Mouse (Mus musculus): Measurements from ENCODE around the gene Nsg2. TPM values are rescaled to one million over a fixed set of nuclear protein-coding genes. Genes with fewer than 3 reads are reported as not detected.
"Not testable (repeated sequence)": the region's sequence is repeated elsewhere in the genome, so short reads cannot be mapped to it uniquely, and the experiment has no call there.

The Nsg2 gene
- polyA plus RNA-seq, 1 experiment from 2014 or later = 185 TPM

DNA sequence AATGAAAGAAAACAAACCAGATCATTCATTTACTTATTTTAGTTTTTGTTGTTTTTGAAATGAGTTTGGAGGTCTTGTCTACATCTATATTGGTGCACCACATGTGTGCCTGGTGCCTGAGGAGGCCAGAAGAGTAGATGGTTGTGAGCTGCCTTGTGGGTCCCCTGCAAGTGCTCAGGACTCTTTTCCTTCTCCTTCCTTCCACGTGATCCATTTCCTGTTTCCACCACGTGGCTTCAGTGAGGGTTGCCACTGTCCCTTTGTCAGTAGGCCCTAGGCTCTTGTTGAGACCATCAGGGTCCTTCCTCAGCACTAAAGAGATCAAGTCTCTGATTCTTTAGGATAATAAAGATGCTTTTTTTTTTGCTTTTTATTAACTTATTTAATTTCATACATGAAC, 15.5 kb upstream of the Nsg2 start:
- Histone ChIP-seq H3K9ac (no peak overlapping the region), H3K9me3 (peaks cover 6% of the 10 kb centered on the region; the same call in 1 of the 2 replicates), H3K27me3 (no peaks in the 10 kb centered on the region), H3K4me1 (no peaks in the 10 kb centered on the region), H3K4me3 (replicated peaks) (no peak overlapping the region), H3K36me3 (replicated peaks) (no peaks in the 10 kb centered on the region), H3K27ac (no peak overlapping the region), H3K4me2 (no peak overlapping the region)
- ATAC-seq (ENCODE audit: low FRiP score) = no peak
- WGBS = 79% methylated on average over 2 of the region's 2 CpGs

DNA sequence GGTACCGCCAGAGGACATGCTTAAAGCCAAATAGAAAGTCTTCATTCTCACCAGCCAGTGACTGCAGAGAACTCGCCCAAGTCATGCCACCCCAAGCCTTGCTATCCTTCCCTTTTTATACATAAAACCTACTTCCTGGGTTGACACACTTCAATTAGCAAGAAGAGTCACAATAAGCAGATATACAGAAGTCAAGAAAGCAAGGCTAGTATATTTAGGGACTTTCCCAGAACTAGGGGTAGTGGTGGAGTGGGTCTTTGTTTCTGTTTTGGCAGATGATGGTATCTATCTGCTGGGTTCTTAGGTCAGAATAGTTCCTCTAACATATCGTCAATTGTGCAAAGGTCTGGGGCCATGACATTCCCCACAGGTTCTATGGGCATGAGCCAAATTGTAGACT, 7.7 kb upstream of the Nsg2 start:
- no peak for ATAC-seq (ENCODE audit: low FRiP score)
- no peak overlapping the region for H3K4me2 ChIP-seq
- no peak overlapping the region for H3K4me3 ChIP-seq (replicated peaks)
- H3K27me3 ChIP-seq = no peaks in the 10 kb centered on the region
- no peaks in the 10 kb centered on the region for H3K36me3 ChIP-seq (replicated peaks)
- no peaks in the 10 kb centered on the region for H3K4me1 ChIP-seq
- no peak overlapping the region for H3K9ac ChIP-seq
- 94% methylated on average over 3 of the region's 3 CpGs for WGBS
- no peak overlapping the region for H3K27ac ChIP-seq
- no peaks in the 10 kb centered on the region for H3K9me3 ChIP-seq

DNA sequence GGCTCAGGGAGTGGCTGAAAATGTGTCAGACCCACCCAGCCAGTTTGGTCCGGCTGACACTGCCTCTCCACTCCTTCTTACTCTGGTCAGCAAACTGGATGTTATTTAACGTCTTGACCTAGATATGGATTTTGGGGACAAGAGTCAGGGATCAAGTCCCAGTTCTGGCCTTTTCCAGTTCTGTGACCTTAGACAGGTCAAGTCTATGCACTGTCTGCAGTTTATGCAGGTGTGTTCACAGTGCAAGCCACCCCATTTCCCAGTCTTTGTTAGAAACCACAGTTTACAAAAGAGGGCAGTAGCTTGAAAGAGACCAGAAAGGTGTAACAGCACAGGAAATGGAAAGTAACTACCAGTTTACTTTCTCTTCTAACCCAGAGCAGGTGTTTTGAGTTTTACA, 547 bp upstream of the Nsg2 start:
- Histone ChIP-seq H3K4me1 (peaks cover 28% of the 10 kb centered on the region), H3K9me3 (no peaks in the 10 kb centered on the region), H3K4me3 (replicated peaks) (no peak overlapping the region), H3K9ac (no peak overlapping the region), H3K4me2 (no peak overlapping the region; the same call in 1 of the 2 replicates), H3K27ac (0 out of 2 replicates have a peak overlapping the region, but pooled peaks have one; percentile 56), H3K36me3 (replicated peaks) (peaks cover 14% of the 10 kb centered on the region), H3K27me3 (peaks cover 5% of the 10 kb centered on the region; the same call in 1 of the 2 replicates)
- 63% methylated on average over 2 of the region's 2 CpGs for WGBS
- no peak for ATAC-seq (ENCODE audit: low FRiP score)

DNA sequence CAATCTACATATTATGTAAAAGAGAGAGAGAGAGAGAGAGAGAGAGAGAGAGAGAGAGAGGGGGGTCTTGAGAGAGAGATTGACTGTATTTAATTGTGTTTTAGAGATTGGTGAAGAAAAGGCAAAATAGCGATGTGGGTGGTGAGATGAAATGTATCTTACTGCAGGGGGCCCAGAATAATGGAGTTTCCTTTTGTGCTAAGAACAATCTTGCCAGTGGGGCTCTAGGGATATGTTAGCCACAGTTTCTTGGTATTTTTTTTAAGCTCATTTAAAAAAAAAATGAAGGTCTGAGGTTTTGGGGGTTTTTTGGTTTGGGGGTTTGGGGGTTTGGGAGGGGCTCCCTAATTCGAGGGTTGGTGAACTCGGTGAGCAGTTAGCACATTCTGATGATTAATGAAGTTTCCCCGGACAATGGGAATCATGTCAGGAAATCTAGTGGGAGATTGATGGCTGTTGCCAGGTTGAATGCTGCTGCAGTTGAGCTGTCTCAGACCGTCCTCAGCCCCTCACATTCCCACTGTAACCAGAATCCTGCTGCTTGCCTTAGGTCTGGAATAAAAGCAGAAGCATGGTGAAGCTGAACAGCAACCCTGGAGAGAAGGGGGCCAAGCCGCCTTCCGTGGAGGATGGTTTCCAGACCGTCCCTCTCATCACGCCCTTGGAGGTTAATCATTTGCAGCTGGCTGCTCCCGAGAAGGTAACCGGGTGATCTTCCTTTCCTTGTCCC, 1.1 kb downstream of the Nsg2 start:
- peaks cover 30% of the 10 kb centered on the region for H3K36me3 ChIP-seq (replicated peaks)
- H3K27ac ChIP-seq = peak overlapping the region; percentile 92
- 2% methylated on average over 11 of the region's 11 CpGs for WGBS
- H3K4me1 ChIP-seq = peaks cover 28% of the 10 kb centered on the region
- peaks cover 3% of the 10 kb centered on the region for H3K9me3 ChIP-seq
- peak overlapping the region; percentile 55 for H3K4me2 ChIP-seq
- peak overlapping the region; percentile 67 for H3K9ac ChIP-seq
- H3K4me3 ChIP-seq (replicated peaks) = peak overlapping the region; percentile 43
- peaks cover 5% of the 10 kb centered on the region; the same call in 1 of the 2 replicates for H3K27me3 ChIP-seq
- no peak for ATAC-seq (ENCODE audit: low FRiP score)

DNA sequence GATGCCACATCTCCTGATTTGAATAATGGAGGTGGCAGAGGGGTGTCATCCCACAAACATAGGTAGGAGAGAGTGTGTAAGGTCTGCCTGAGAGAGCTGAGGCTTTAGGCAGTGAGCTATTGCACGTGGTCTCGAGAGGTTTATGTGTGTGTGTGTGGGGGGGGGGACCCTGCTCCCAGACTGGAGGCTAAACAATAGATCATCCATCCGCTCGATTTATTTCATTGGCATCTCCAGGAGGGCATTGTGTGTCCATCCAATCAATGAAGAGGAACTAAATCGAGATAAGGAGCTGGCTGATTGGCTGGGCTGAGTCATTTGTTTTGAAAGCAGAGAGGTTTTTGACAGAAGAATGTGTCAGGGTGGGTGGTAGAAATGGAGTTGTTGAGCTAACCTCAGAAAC, 2.4 kb downstream of the Nsg2 start:
- peak; percentile 72 for ATAC-seq (ENCODE audit: low FRiP score)
- Histone ChIP-seq H3K9ac (peak overlapping the region; percentile 67), H3K9me3 (peaks cover 16% of the 10 kb centered on the region), H3K36me3 (replicated peaks) (peaks cover 43% of the 10 kb centered on the region), H3K27me3 (peaks cover 5% of the 10 kb centered on the region; the same call in 1 of the 2 replicates), H3K27ac (peak overlapping the region; percentile 92), H3K4me2 (peak overlapping the region; percentile 55), H3K4me1 (peaks cover 28% of the 10 kb centered on the region), H3K4me3 (replicated peaks) (peak overlapping the region; percentile 43)
- under 1% methylated on average over 5 of the region's 5 CpGs for WGBS

DNA sequence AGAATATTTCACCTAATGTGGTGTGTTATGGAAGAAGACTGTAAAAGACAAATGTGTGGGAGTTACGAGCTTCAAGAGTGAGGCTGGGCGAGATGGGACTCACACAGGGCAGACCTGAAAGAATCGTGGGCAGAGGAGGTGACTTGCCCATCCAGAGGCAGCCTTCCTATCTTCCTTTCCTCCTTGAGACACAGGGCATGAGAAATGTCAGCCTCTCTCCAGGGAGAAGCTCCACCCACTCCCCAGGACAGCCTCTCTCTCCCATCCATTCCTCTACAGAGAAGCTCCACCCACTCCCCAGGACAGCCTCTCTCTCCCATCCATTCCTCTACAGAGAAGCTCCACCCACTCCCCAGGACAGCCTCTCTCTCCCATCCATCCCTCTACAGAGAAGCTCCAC, 7.8 kb downstream of the Nsg2 start:
- Histone ChIP-seq H3K36me3 (replicated peaks) (peaks cover 53% of the 10 kb centered on the region), H3K9me3 (peaks cover 18% of the 10 kb centered on the region), H3K4me1 (peaks cover 50% of the 10 kb centered on the region)
- H3K4me2 ChIP-seq; ATAC-seq (ENCODE audit: low FRiP score); H3K27ac ChIP-seq; H3K27me3 ChIP-seq; H3K4me3 ChIP-seq (replicated peaks); H3K9ac ChIP-seq: not testable (repeated sequence)
- 81% methylated on average over 3 of the region's 3 CpGs for WGBS

DNA sequence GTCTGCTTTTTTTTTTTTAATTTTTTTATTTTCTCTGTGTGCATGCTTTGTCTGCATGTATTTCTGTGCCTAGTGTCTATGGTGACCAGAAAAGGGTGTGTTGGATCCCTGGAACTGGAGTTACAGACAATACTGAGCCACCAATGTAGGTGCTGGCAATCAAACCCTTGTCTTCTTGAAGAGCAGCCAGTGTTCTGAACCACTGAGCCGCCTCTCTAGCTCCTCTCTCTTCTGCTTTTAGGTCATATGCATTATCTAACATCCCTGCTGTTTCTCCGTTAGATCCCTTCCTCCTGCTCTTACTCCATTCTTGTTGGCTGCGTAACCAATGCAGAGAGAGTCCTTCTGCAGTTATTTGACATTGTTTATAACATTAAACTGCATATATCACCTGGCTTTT, 8.6 kb downstream of the Nsg2 start:
- ATAC-seq (ENCODE audit: low FRiP score) = no peak
- Histone ChIP-seq H3K4me2 (no peak overlapping the region), H3K36me3 (replicated peaks) (peaks cover 53% of the 10 kb centered on the region), H3K27ac (0 out of 2 replicates have a peak overlapping the region, but pooled peaks have one; percentile 32), H3K27me3 (no peaks in the 10 kb centered on the region), H3K9ac (no peak overlapping the region), H3K9me3 (peaks cover 18% of the 10 kb centered on the region), H3K4me3 (replicated peaks) (no peak overlapping the region), H3K4me1 (peaks cover 46% of the 10 kb centered on the region)
- 79% methylated on average over 3 of the region's 3 CpGs for WGBS

DNA sequence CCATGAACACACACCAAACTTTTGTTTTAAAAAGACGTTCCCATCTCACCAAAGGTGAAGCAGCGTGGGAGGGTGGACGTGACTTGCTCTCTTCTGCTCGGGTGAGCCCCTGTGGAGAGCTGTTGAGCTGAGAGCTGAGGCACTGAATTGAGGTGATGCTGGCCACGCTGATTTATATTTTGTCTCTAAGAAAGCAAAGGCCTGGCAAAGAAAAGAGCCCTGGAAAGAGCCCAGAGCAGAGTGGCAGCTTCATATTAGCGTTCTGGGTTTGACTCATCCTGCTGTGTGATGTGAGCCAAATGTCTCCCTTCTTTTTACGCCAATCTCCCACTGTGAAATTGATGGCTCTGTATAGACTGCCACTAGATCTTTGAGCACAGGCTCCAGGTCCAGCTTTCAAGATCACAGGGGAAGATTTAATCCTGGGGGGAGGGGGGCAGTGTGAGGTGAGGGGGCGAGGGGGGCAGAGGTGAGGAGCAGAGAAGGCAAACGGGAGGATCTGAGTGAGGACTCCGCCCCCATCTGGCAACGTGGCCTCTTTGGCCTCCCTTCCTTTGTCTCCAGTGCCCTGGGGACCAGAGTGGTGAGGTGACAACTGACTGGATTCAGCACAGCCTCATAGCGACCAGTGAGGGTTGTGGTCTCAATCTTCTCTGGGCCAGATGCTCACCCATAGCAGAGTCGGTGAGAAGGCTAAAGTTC, 9.8 kb downstream of the Nsg2 start:
- ATAC-seq (ENCODE audit: low FRiP score) = peak; percentile 88
- H3K4me3 ChIP-seq (replicated peaks) = no peak overlapping the region
- peak overlapping the region; percentile 31 for H3K4me2 ChIP-seq

DNA sequence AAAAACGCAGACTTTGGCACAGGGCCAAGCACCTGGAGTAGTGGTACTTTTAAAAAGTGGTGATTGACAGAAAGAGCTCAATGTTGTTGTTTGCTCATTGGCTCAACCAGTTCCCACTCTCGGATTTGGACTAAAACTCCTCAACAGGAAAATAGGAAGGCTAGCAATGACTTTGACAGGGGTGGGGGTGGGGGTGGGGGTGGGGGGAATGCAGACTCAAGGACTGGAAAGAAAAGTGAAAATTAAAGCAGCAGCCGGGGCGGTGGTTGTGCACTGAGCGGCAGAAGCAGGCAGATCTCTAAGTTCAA, 10.4 kb downstream of the Nsg2 start:
- WGBS = 30% methylated on average over 5 of the region's 5 CpGs
- ATAC-seq (ENCODE audit: low FRiP score) = peak; percentile 50
- Histone ChIP-seq H3K4me3 (replicated peaks) (no peak overlapping the region), H3K36me3 (replicated peaks) (peaks cover 35% of the 10 kb centered on the region), H3K9me3 (peaks cover 18% of the 10 kb centered on the region), H3K9ac (no peak overlapping the region), H3K27me3 (no peaks in the 10 kb centered on the region), H3K4me2 (peak overlapping the region; percentile 31; the same call in 1 of the 2 replicates), H3K27ac (peak overlapping the region; percentile 85), H3K4me1 (peaks cover 46% of the 10 kb centered on the region)

More for the DNA sequence above, 9.8 kb downstream of the Nsg2 start:
- Histone ChIP-seq H3K27me3 (no peaks in the 10 kb centered on the region), H3K27ac (peak overlapping the region; percentile 85), H3K4me1 (peaks cover 46% of the 10 kb centered on the region), H3K9me3 (peaks cover 18% of the 10 kb centered on the region), H3K36me3 (replicated peaks) (peaks cover 40% of the 10 kb centered on the region), H3K9ac (no peak overlapping the region)
- WGBS = 10% methylated on average over 13 of the region's 13 CpGs

DNA sequence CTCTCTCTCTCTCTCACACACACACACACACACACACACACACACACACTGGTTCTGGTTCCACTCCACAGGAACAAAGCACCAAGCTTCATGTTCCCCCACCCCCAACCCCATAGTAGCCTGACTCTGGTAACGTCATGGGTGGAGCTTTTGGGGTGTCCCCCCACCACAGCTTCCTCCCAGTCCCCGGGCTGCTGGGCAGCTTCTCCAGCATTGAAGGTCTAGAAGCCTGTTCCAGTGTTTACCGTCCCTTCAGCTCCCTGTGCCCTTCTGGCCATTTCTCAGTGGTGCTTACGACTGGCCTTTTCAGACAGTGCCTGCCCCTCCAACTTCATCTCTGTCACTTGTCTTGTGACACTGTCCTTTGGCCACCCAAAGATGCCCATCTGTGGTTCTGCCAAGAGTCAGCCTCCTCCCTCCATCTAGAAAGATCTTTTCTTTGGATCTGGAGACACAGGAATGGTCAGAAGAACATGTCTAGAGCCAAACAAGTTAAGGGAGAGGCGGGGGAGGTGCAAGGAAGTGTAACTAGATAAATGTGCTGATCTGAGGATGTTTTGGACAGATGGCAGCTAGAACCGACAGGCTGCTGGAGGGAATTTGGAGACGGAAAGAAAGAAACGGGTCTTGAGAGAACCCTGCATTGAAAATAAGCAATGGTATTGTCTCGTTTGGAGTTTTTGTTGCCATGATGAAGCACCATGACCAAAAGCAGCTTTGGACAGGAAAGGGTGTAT, 11.8 kb downstream of the Nsg2 start:
- Histone ChIP-seq H3K9ac (no peak overlapping the region), H3K27me3 (no peaks in the 10 kb centered on the region), H3K4me2 (no peak overlapping the region), H3K4me1 (peaks cover 53% of the 10 kb centered on the region), H3K36me3 (replicated peaks) (peaks cover 21% of the 10 kb centered on the region), H3K4me3 (replicated peaks) (no peak overlapping the region), H3K9me3 (peaks cover 8% of the 10 kb centered on the region), H3K27ac (no peak overlapping the region)
- WGBS = 76% methylated on average over 9 of the region's 9 CpGs
- no peak for ATAC-seq (ENCODE audit: low FRiP score)

DNA sequence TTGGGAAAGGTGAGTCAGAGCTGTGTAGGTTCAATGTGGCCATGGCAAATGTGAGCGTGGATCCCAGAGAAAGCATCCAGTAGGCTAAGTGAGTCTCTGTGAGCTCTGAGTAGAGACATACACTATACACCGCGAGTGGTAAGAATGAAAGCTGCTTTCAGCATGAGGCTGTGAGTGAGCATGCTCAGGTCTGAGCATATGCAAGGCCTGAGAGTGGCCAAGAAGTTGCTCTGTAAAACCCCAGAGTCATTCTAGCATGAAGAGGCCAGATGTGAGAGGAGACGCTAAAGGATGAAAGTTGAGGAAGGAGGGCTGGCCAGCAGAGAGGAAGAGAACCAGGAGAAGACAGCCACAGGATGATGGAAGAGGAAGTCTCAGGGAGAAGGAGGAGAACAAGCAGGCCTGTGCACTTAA, 12.8 kb downstream of the Nsg2 start:
- Histone ChIP-seq H3K27me3 (no peaks in the 10 kb centered on the region), H3K4me3 (replicated peaks) (no peak overlapping the region), H3K27ac (no peak overlapping the region), H3K9me3 (no peaks in the 10 kb centered on the region), H3K9ac (no peak overlapping the region), H3K4me2 (no peak overlapping the region), H3K4me1 (peaks cover 63% of the 10 kb centered on the region), H3K36me3 (replicated peaks) (peaks cover 17% of the 10 kb centered on the region)
- WGBS = 89% methylated on average over 4 of the region's 4 CpGs
- no peak for ATAC-seq (ENCODE audit: low FRiP score)

DNA sequence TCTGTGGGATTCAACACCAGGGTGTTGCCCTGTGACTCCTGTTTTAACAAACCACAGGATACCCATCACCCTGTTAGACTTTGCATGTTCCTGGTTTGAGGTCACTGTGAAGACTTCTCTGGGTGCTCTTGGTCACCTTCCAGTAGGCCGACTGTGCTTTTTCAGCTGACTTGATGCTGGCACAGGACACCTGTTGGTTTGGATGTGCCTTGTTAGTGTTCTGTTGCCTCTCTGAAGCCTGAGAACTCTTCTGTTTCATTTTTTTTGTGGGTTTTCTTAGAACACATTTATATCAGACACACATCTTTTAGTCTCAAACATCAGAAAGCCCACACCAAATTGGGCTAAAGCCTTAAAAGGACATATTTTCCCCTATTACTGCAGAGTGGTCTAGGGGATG, 13.3 kb downstream of the Nsg2 start:
- Histone ChIP-seq H3K9me3 (no peaks in the 10 kb centered on the region), H3K27ac (no peak overlapping the region), H3K4me2 (no peak overlapping the region), H3K9ac (no peak overlapping the region), H3K4me1 (peaks cover 68% of the 10 kb centered on the region), H3K36me3 (replicated peaks) (peaks cover 16% of the 10 kb centered on the region), H3K27me3 (no peaks in the 10 kb centered on the region), H3K4me3 (replicated peaks) (no peak overlapping the region)
- WGBS = 96% methylated on average over 1 of the region's 1 CpGs
- no peak for ATAC-seq (ENCODE audit: low FRiP score)
